Mouse (Mus musculus): Measurements from ENCODE around the gene Trpc1. TPM values are rescaled to one million over a fixed set of nuclear protein-coding genes. Genes with fewer than 3 reads are reported as not detected.

Gene Trpc1
- polyA plus RNA-seq (2015; fragmentation: Nextera tagmentation; extraction: Ambion mirVana) = 5.1 and 5.4 TPM in 2 replicates

DNA sequence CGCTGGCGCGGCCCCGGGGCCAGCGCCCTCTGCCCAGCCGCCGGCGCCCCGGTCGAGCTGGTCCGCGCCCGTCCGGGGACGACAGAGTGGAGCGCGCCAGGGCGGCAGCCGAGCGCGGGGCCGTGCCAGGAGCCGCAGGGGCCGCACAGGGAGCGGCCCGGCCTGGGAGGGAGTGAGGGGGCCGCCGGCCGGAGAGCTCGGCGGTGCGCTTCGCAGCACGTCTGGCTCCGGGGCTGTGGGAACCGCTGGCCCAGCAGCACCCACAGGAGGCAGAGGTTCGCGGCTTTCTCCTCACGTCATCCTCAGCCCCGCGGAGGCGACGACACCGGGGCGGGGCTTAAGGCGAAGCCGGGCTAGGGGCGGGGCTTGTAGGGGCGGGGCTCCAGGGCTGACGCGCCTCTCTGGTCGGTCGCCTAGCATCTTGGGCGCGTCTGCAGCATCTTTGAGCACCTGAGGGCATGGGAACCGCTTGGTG, at the start of gene Trpc1:
Gene Trpc1 (minus strand): TSS at position 339 of the 475 bp plus-strand sequence.
- peak; percentile 91 for DNase-seq (ENCODE audit: low spot score)
- H3K4me3 ChIP-seq (replicated peaks; ENCODE audit: low read depth, low read length) = peak within 1 kb of the TSS; percentile 82
- ATAC-seq (replicated peaks; ENCODE audit: low FRiP score, low read depth) = peak; percentile 97
- peak within 1 kb of the TSS; percentile 88 for H3K9ac ChIP-seq (ENCODE audit: low read depth, low read length)
- no peaks in the 10 kb centered on the region for H3K4me1 ChIP-seq (replicated peaks; ENCODE audit: insufficient read depth, low read length)
- H3K9me3 ChIP-seq (replicated peaks; ENCODE audit: low read length) = no peaks in the 10 kb centered on the region
- H3K36me3 ChIP-seq (ENCODE audit: insufficient read depth, low read length) = no peaks in the 10 kb centered on the region
- under 1% methylated on average over 42 of the region's 56 CpGs for WGBS
- H3K4me2 ChIP-seq (ENCODE audit: low read length) = peak within 1 kb of the TSS; percentile 96
- H3K27me3 ChIP-seq (ENCODE audit: insufficient read depth, low read length) = no peaks in the 10 kb centered on the region
- peak within 1 kb of the TSS; percentile 64 for H3K27ac ChIP-seq
- TF ChIP-seq CTCF (IDR thresholded peaks at IDR 0.05; ENCODE audit: low read depth) = no peak

DNA sequence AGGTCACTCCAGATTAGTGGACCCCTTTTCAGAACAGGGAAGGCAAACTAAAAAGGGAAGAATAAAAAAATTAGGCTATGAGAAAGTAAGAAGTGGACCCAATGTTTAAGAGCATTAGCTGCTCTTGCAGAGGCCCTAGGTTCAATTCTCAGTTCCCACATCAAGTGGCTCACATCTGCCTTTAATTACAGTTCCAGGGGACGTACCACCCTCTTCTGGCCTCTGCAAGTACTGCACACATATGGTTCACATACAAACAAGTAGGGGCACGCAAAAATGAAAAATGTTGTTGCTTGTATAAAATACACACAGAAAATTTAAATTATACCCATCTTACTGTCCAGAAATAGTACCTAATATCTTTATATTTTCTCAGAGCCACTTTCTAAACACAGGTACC, 46.1 kb upstream of the Trpc1 start:
- no peaks in the 10 kb centered on the region for H3K4me1 ChIP-seq (replicated peaks; ENCODE audit: insufficient read depth, low read length)
- ATAC-seq (replicated peaks; ENCODE audit: low FRiP score, low read depth) = no peak
- H3K4me2 ChIP-seq (ENCODE audit: low read length) = no peak overlapping the region
- H3K9ac ChIP-seq (ENCODE audit: low read depth, low read length) = no peak overlapping the region
- no peaks in the 10 kb centered on the region for H3K27me3 ChIP-seq (ENCODE audit: insufficient read depth, low read length)
- H3K4me3 ChIP-seq (replicated peaks; ENCODE audit: low read depth, low read length) = no peak overlapping the region
- H3K36me3 ChIP-seq (ENCODE audit: insufficient read depth, low read length) = no peaks in the 10 kb centered on the region
- H3K9me3 ChIP-seq (replicated peaks; ENCODE audit: low read length) = no peaks in the 10 kb centered on the region
- WGBS = 88% methylated on average over 2 of the region's 2 CpGs
- peak; percentile 21; the same call in 1 of the 2 replicates for TF ChIP-seq CTCF (IDR thresholded peaks at IDR 0.05; ENCODE audit: low read depth)
- no peak for DNase-seq (ENCODE audit: low spot score)
- H3K27ac ChIP-seq = peak overlapping the region; percentile 81

DNA sequence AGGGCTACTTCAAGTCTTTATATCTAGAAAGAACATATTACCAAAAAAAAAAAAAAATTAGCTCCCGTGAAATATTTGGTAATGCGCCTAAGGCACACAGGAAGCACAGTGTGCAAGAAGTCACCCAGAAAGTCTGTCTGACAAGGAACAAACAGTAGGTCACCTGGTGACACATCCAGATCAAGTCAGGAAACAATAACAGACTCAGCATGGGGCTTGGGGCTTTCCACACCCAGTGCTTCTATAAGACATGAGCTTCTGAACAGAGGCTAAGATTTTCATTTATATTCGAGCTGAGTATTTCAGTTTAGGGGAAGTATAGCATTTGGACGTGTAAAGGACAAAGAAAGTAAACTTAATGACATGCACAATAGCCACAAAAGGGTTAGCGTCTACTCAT, 45.7 kb upstream of the Trpc1 start:
- H3K27ac ChIP-seq = peak overlapping the region; percentile 81
- no peaks in the 10 kb centered on the region for H3K4me1 ChIP-seq (replicated peaks; ENCODE audit: insufficient read depth, low read length)
- WGBS = 64% methylated on average over 5 of the region's 5 CpGs
- H3K9ac ChIP-seq (ENCODE audit: low read depth, low read length) = no peak overlapping the region
- ATAC-seq (replicated peaks; ENCODE audit: low FRiP score, low read depth) = no peak
- no peaks in the 10 kb centered on the region for H3K9me3 ChIP-seq (replicated peaks; ENCODE audit: low read length)
- H3K4me2 ChIP-seq (ENCODE audit: low read length) = no peak overlapping the region
- no peak for DNase-seq (ENCODE audit: low spot score)
- no peak overlapping the region for H3K4me3 ChIP-seq (replicated peaks; ENCODE audit: low read depth, low read length)
- H3K36me3 ChIP-seq (ENCODE audit: insufficient read depth, low read length) = no peaks in the 10 kb centered on the region
- no peaks in the 10 kb centered on the region for H3K27me3 ChIP-seq (ENCODE audit: insufficient read depth, low read length)
- no peak for TF ChIP-seq CTCF (IDR thresholded peaks at IDR 0.05; ENCODE audit: low read depth)

DNA sequence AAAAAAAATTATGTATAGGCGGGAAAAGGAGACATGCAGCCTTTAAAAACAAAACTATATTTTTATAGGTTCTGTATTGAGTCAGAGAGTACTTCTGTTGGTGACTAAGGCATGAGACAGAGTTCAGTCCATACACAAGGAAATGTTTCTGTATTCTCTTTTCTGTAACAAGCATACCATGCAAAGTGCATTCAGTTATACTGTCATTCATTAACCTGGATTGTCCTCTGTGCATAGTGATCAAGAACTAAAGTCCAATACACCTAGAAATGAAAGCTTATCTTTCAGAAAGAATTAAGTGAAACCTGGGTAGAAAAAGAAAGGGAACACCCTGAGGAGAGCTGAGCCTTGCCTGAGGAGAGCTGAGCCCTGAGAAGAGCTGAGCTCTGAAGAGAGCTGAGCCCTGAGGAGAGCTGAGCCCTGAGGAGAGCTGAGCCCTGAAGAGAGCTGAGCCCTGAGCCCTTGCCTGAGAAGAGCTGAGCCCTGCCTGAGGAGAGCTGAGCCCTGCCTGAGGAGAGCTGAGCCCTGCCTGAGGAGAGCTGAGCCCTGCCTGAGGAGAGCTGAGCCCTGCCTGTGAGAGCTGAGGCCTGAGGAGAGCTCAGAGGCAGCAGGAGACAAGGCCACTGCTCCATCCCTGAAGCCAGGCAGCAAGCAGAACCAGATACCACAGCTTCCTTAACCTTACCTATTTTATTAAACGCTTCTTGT, 45.1 kb upstream of the Trpc1 start:
- ATAC-seq (replicated peaks; ENCODE audit: low FRiP score, low read depth) (peak; percentile 95), DNase-seq (ENCODE audit: low spot score) (peak; percentile 21)
- H3K4me3 ChIP-seq (replicated peaks; ENCODE audit: low read depth, low read length) = no peak overlapping the region
- no peak for TF ChIP-seq CTCF (IDR thresholded peaks at IDR 0.05; ENCODE audit: low read depth)
- H3K27me3 ChIP-seq (ENCODE audit: insufficient read depth, low read length) = no peaks in the 10 kb centered on the region
- no peaks in the 10 kb centered on the region for H3K36me3 ChIP-seq (ENCODE audit: insufficient read depth, low read length)
- H3K4me1 ChIP-seq (replicated peaks; ENCODE audit: insufficient read depth, low read length) = no peaks in the 10 kb centered on the region
- no peak overlapping the region for H3K4me2 ChIP-seq (ENCODE audit: low read length)
- H3K27ac ChIP-seq = peak overlapping the region; percentile 81
- no peaks in the 10 kb centered on the region for H3K9me3 ChIP-seq (replicated peaks; ENCODE audit: low read length)
- WGBS = 85% methylated on average over 2 of the region's 2 CpGs
- H3K9ac ChIP-seq (ENCODE audit: low read depth, low read length) = no peak overlapping the region

DNA sequence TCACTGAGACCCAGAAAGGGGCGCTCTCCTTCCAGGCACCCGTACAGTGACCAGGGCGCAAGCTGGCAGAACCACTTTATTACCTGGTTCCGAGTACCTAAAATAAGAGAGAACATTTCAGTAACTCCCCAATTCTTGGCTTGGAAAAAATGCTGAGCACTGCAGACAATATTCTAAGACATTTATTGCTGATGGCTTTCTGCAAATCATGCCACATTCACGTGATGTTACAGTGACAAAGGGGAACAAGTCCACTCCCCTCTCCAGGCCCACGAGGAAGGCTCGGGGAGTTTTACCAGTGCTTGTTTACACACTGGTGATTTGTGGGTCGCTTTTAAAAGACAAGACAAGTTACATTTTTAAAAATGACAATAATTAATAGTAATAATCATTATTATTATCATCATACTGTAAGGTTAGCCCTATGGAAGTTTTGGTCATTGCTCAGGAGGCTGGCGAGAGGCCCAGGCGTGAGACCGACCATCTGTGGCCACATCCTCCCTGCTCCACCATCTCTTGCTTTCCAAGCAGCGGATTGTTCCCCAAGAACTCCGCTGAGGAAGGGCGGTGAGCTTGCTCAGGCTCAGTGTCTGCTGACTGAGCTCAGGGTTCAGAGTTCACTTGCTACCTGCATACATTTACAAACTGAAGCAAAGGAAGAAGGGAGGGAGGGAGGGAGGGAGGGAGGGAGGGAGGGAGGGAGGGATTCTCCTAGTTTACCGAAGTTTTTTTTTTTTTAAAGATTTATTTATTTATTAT, 44.0 kb upstream of the Trpc1 start:
- Histone ChIP-seq H3K9me3 (replicated peaks; ENCODE audit: low read length) (no peaks in the 10 kb centered on the region), H3K36me3 (ENCODE audit: insufficient read depth, low read length) (no peaks in the 10 kb centered on the region), H3K9ac (ENCODE audit: low read depth, low read length) (no peak overlapping the region), H3K4me2 (ENCODE audit: low read length) (no peak overlapping the region), H3K27me3 (ENCODE audit: insufficient read depth, low read length) (no peaks in the 10 kb centered on the region), H3K4me1 (replicated peaks; ENCODE audit: insufficient read depth, low read length) (no peaks in the 10 kb centered on the region), H3K4me3 (replicated peaks; ENCODE audit: low read depth, low read length) (no peak overlapping the region), H3K27ac (peak overlapping the region; percentile 63)
- peak; percentile 50 for DNase-seq (ENCODE audit: low spot score)
- peak; percentile 78 for ATAC-seq (replicated peaks; ENCODE audit: low FRiP score, low read depth)
- no peak for TF ChIP-seq CTCF (IDR thresholded peaks at IDR 0.05; ENCODE audit: low read depth)
- WGBS = 70% methylated on average over 15 of the region's 15 CpGs

DNA sequence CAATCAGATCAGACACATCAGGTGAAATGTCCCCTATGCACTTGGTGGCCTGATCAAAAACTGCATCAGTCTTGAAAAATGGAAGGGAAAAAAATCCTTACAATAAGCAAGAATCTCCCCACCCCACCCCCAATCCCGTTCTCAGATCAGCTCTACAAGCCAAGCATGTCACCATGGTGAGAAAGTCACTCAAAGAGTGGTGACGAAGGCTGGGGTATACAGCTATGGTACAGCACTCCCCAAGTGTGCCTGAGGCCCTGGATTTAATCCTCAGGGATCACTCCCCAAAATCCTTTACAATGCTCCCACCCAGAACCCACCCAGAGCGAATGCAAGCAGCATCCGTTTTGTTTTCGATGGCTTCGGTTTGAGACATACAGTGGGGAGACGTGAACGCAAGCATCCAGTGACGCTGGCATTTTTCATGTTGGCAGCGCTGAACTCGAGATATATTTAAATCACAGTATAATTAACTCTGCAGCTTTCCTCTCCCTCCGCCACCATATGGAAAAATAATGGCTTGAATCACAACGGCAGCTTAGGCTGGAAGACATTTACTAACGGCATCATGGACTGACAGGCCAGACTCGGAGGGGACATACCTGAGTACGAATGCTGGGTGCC, 34.8 kb upstream of the Trpc1 start:
- Histone ChIP-seq H3K9ac (ENCODE audit: low read depth, low read length) (no peak overlapping the region), H3K36me3 (ENCODE audit: insufficient read depth, low read length) (no peaks in the 10 kb centered on the region), H3K27ac (no peak overlapping the region), H3K4me1 (replicated peaks; ENCODE audit: insufficient read depth, low read length) (no peaks in the 10 kb centered on the region), H3K4me3 (replicated peaks; ENCODE audit: low read depth, low read length) (no peak overlapping the region), H3K4me2 (ENCODE audit: low read length) (no peak overlapping the region), H3K27me3 (ENCODE audit: insufficient read depth, low read length) (no peaks in the 10 kb centered on the region), H3K9me3 (replicated peaks; ENCODE audit: low read length) (no peaks in the 10 kb centered on the region)
- ATAC-seq (replicated peaks; ENCODE audit: low FRiP score, low read depth) (no peak), DNase-seq (ENCODE audit: low spot score) (no peak)
- TF ChIP-seq CTCF (IDR thresholded peaks at IDR 0.05; ENCODE audit: low read depth) = no peak
- WGBS = 83% methylated on average over 16 of the region's 16 CpGs

All from kidney, postnatal 0 days (tissue).